Mouse (Mus musculus): ENCODE measurements at regions not wholly inside any gene's neighbourhood (a gene's known extent, or its start where the extent isn't known, plus 50 kb on each side); places are given as distances from the start of the nearest gene placed in this dataset.

DNA sequence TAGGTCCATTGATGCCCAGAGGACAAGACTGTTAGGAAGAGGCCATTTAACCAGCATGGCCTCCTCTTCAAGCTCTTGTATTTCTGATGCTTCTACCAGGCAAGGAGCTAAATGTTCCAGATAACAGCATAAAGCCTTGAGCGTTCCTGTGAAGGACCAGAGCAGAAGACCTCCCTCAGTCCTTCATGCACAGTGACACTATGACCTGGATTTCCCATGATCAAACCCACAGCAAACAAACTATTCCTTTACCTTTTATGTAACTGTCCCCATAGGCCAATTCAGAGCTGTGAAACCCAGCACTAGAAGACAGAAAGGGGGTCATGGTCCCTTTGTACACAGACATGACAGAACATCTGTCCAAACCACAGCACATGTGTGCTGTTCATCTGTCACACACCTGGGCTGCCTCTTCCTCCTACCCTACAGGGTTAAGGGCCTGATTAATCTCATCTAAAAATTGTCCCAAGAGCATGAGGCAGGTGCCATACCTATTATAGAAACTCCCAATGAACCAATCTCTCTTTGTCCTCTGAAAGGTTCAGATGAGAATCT lies 123.8 kb downstream of the Psmg1 start:
- 100% methylated on average over 1 of the region's 1 CpGs for WGBS
- ATAC-seq (ENCODE audit: low FRiP score) (no peak), DNase-seq (ENCODE audit: low spot score) (no peak)
- Histone ChIP-seq H3K4me3 (replicated peaks; ENCODE audit: low read length) (no peak overlapping the region), H3K9ac (no peak overlapping the region), H3K4me1 (replicated peaks; ENCODE audit: control insufficient read depth, insufficient read depth, low read length) (no peaks in the 10 kb centered on the region), H3K27me3 (ENCODE audit: control insufficient read depth, insufficient read depth, low read length) (no peaks in the 10 kb centered on the region), H3K36me3 (replicated peaks; ENCODE audit: control insufficient read depth, insufficient read depth) (no peaks in the 10 kb centered on the region), H3K9me3 (ENCODE audit: control insufficient read depth, low read length) (no peaks in the 10 kb centered on the region), H3K27ac (no peak overlapping the region), H3K4me2 (replicated peaks) (no peak overlapping the region)

GRCm38 (mm10) chr16:95865603-95866002 lies 125.2 kb downstream of the Psmg1 start:
- H3K4me2 ChIP-seq (replicated peaks): no peak overlapping the region
- H3K4me3 ChIP-seq (replicated peaks; ENCODE audit: low read length): no peak overlapping the region
- H3K27me3 ChIP-seq (ENCODE audit: control insufficient read depth, insufficient read depth, low read length): no peaks in the 10 kb centered on the region
- H3K4me1 ChIP-seq (replicated peaks; ENCODE audit: control insufficient read depth, insufficient read depth, low read length): no peaks in the 10 kb centered on the region
- H3K9me3 ChIP-seq (ENCODE audit: control insufficient read depth, low read length): no peaks in the 10 kb centered on the region
- no peaks in the 10 kb centered on the region for H3K36me3 ChIP-seq (replicated peaks; ENCODE audit: control insufficient read depth, insufficient read depth)
- no peak overlapping the region for H3K27ac ChIP-seq
- no peak overlapping the region for H3K9ac ChIP-seq
- no peak for DNase-seq (ENCODE audit: low spot score)
- ATAC-seq (ENCODE audit: low FRiP score): no peak
- WGBS: 72% methylated on average over 1 of the region's 1 CpGs

- no peak for DNase-seq (ENCODE audit: low spot score)
- H3K4me1 ChIP-seq (replicated peaks; ENCODE audit: control insufficient read depth, insufficient read depth, low read length): no peaks in the 10 kb centered on the region
- H3K27me3 ChIP-seq (ENCODE audit: control insufficient read depth, insufficient read depth, low read length): no peaks in the 10 kb centered on the region
- no peaks in the 10 kb centered on the region for H3K36me3 ChIP-seq (replicated peaks; ENCODE audit: control insufficient read depth, insufficient read depth)
- no peak for ATAC-seq (ENCODE audit: low FRiP score)
- 80% methylated on average over 4 of the region's 4 CpGs for WGBS
- H3K27ac ChIP-seq: no peak overlapping the region
- H3K4me3 ChIP-seq (replicated peaks; ENCODE audit: low read length): no peak overlapping the region
- no peak overlapping the region for H3K9ac ChIP-seq
- H3K4me2 ChIP-seq (replicated peaks): no peak overlapping the region
- H3K9me3 ChIP-seq (ENCODE audit: control insufficient read depth, low read length): no peaks in the 10 kb centered on the region
Observed at GRCm38 (mm10) chr16:95864646-95865045, 126.1 kb downstream of the Psmg1 start.

GRCm38 (mm10) chr16:95864106-95864505 lies 126.7 kb downstream of the Psmg1 start:
- no peaks in the 10 kb centered on the region for H3K9me3 ChIP-seq (ENCODE audit: control insufficient read depth, low read length)
- no peaks in the 10 kb centered on the region for H3K4me1 ChIP-seq (replicated peaks; ENCODE audit: control insufficient read depth, insufficient read depth, low read length)
- no peaks in the 10 kb centered on the region for H3K27me3 ChIP-seq (ENCODE audit: control insufficient read depth, insufficient read depth, low read length)
- WGBS: 79% methylated on average over 13 of the region's 13 CpGs
- H3K27ac ChIP-seq: no peak overlapping the region
- no peak overlapping the region for H3K4me2 ChIP-seq (replicated peaks)
- ATAC-seq (ENCODE audit: low FRiP score): no peak
- no peak for DNase-seq (ENCODE audit: low spot score)
- no peaks in the 10 kb centered on the region for H3K36me3 ChIP-seq (replicated peaks; ENCODE audit: control insufficient read depth, insufficient read depth)
- no peak overlapping the region for H3K4me3 ChIP-seq (replicated peaks; ENCODE audit: low read length)
- no peak overlapping the region for H3K9ac ChIP-seq

DNA sequence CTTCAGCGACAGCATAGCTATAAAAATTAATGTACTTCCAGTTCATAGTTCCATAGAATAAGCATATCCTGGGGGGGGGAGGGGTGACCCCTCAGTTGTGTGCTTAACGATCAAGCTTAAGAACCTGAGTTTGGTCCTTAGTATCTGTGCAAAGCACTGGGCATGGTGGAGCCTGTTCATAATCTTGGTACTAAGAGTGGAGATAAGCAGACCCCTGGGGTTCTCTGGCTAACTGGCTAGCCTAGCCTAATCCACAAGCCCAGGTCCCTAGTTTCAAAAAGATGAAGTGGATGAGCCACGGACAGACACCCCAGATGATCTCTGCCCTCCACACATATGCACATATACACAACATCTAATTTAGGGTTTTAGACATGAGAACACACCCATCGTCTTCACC lies 127.2 kb downstream of the Psmg1 start:
- 91% methylated on average over 4 of the region's 4 CpGs for WGBS
- Histone ChIP-seq H3K36me3 (replicated peaks; ENCODE audit: control insufficient read depth, insufficient read depth) (no peaks in the 10 kb centered on the region), H3K4me2 (replicated peaks) (no peak overlapping the region), H3K4me1 (replicated peaks; ENCODE audit: control insufficient read depth, insufficient read depth, low read length) (no peaks in the 10 kb centered on the region), H3K4me3 (replicated peaks; ENCODE audit: low read length) (no peak overlapping the region), H3K27me3 (ENCODE audit: control insufficient read depth, insufficient read depth, low read length) (no peaks in the 10 kb centered on the region), H3K9me3 (ENCODE audit: control insufficient read depth, low read length) (no peaks in the 10 kb centered on the region), H3K27ac (no peak overlapping the region), H3K9ac (no peak overlapping the region)
- ATAC-seq (ENCODE audit: low FRiP score): no peak
- DNase-seq (ENCODE audit: low spot score): no peak

GRCm38 (mm10) chr16:95862621-95863020 lies 128.1 kb downstream of the Psmg1 start:
- no peak overlapping the region for H3K4me2 ChIP-seq (replicated peaks)
- H3K27me3 ChIP-seq (ENCODE audit: control insufficient read depth, insufficient read depth, low read length): no peaks in the 10 kb centered on the region
- ATAC-seq (ENCODE audit: low FRiP score) (no peak), DNase-seq (ENCODE audit: low spot score) (no peak)
- 79% methylated on average over 3 of the region's 3 CpGs for whole genome bisulfite sequencing
- H3K4me1 ChIP-seq (replicated peaks; ENCODE audit: control insufficient read depth, insufficient read depth, low read length): no peaks in the 10 kb centered on the region
- H3K36me3 ChIP-seq (replicated peaks; ENCODE audit: control insufficient read depth, insufficient read depth): no peaks in the 10 kb centered on the region
- no peak overlapping the region for H3K27ac ChIP-seq
- no peak overlapping the region for H3K9ac ChIP-seq
- H3K9me3 ChIP-seq (ENCODE audit: control insufficient read depth, low read length): no peaks in the 10 kb centered on the region
- no peak overlapping the region for H3K4me3 ChIP-seq (replicated peaks; ENCODE audit: low read length)

DNA sequence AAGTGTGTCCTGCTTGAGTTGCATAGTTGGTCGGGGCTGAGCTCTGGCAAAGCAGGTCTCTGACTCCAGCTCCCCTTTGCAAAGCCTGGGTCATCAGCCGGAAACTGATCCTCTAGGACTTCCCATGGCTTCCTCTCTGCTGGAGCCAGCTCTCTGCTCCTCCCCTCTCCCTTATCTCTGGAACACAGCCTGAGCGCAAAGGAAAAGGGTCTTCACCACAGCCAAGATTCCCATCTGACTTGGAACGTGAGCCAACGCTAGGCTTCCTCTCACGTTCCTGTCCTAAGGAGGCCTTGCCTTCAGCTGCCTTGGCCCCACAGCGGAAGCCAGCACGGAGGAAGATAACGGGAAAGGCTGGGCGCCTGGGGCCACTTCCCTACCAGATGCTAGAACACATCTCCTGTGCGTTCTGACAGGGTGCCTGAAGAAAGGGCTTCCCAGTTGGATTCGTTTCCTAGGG lies 129.5 kb downstream of the Psmg1 start:
- H3K27ac ChIP-seq: no peak overlapping the region
- H3K9me3 ChIP-seq (ENCODE audit: control insufficient read depth, low read length): no peaks in the 10 kb centered on the region
- H3K36me3 ChIP-seq (replicated peaks; ENCODE audit: control insufficient read depth, insufficient read depth): no peaks in the 10 kb centered on the region
- H3K27me3 ChIP-seq (ENCODE audit: control insufficient read depth, insufficient read depth, low read length): no peaks in the 10 kb centered on the region
- H3K4me2 ChIP-seq (replicated peaks): no peak overlapping the region
- 82% methylated on average over 12 of the region's 12 CpGs for WGBS
- no peak overlapping the region for H3K9ac ChIP-seq
- ATAC-seq (ENCODE audit: low FRiP score): no peak
- no peak overlapping the region for H3K4me3 ChIP-seq (replicated peaks; ENCODE audit: low read length)
- no peak for DNase-seq (ENCODE audit: low spot score)
- no peaks in the 10 kb centered on the region for H3K4me1 ChIP-seq (replicated peaks; ENCODE audit: control insufficient read depth, insufficient read depth, low read length)

- DNase-seq (ENCODE audit: low spot score): no peak
- no peak for ATAC-seq (ENCODE audit: low FRiP score)
- H3K4me3 ChIP-seq (replicated peaks; ENCODE audit: low read length): no peak overlapping the region
- no peak overlapping the region for H3K9ac ChIP-seq
- no peaks in the 10 kb centered on the region for H3K9me3 ChIP-seq (ENCODE audit: control insufficient read depth, low read length)
- H3K36me3 ChIP-seq (replicated peaks; ENCODE audit: control insufficient read depth, insufficient read depth): no peaks in the 10 kb centered on the region
- no peak overlapping the region for H3K27ac ChIP-seq
- no peak overlapping the region for H3K4me2 ChIP-seq (replicated peaks)
- WGBS: 84% methylated on average over 9 of the region's 9 CpGs
- no peaks in the 10 kb centered on the region for H3K4me1 ChIP-seq (replicated peaks; ENCODE audit: control insufficient read depth, insufficient read depth, low read length)
- no peaks in the 10 kb centered on the region for H3K27me3 ChIP-seq (ENCODE audit: control insufficient read depth, insufficient read depth, low read length)
Observed at GRCm38 (mm10) chr16:95860810-95861209, 129.9 kb downstream of the Psmg1 start.

- DNase-seq (ENCODE audit: low spot score): no peak
- no peaks in the 10 kb centered on the region for H3K4me1 ChIP-seq (replicated peaks; ENCODE audit: control insufficient read depth, insufficient read depth, low read length)
- ATAC-seq (ENCODE audit: low FRiP score): no peak
- H3K4me3 ChIP-seq (replicated peaks; ENCODE audit: low read length): no peak overlapping the region
- no peaks in the 10 kb centered on the region for H3K9me3 ChIP-seq (ENCODE audit: control insufficient read depth, low read length)
- no peak overlapping the region for H3K27ac ChIP-seq
- H3K9ac ChIP-seq: no peak overlapping the region
- no peak overlapping the region for H3K4me2 ChIP-seq (replicated peaks)
- no peaks in the 10 kb centered on the region for H3K27me3 ChIP-seq (ENCODE audit: control insufficient read depth, insufficient read depth, low read length)
- no peaks in the 10 kb centered on the region for H3K36me3 ChIP-seq (replicated peaks; ENCODE audit: control insufficient read depth, insufficient read depth)
- 88% methylated on average over 5 of the region's 5 CpGs for WGBS
Observed at GRCm38 (mm10) chr16:95860111-95860510, 130.6 kb downstream of the Psmg1 start.

DNA sequence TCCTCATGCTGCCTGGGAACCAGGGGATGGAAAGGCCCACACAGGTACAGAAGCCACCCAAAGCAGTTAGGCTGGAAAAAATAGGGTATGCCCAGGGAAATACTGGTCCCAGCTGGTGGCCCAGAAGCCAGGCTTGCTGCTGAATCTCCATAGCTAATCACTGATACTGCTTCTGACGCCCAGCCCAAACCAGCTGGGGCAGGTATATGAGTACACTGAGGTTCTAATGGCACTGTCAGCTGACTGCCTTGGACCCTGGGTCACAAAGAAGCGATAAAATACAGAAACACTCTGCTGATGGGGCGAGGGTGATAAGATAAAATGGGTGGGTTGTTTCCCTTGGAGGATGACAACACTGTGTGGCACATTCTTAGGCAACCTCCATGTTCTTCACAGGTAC lies 133.4 kb downstream of the Psmg1 start:
- H3K4me1 ChIP-seq (replicated peaks; ENCODE audit: control insufficient read depth, insufficient read depth, low read length): no peaks in the 10 kb centered on the region
- DNase-seq (ENCODE audit: low spot score) (no peak), ATAC-seq (ENCODE audit: low FRiP score) (no peak)
- H3K27ac ChIP-seq: no peak overlapping the region
- H3K27me3 ChIP-seq (ENCODE audit: control insufficient read depth, insufficient read depth, low read length): no peaks in the 10 kb centered on the region
- H3K36me3 ChIP-seq (replicated peaks; ENCODE audit: control insufficient read depth, insufficient read depth): no peaks in the 10 kb centered on the region
- no peak overlapping the region for H3K4me2 ChIP-seq (replicated peaks)
- no peak overlapping the region for H3K9ac ChIP-seq
- no peak overlapping the region for H3K4me3 ChIP-seq (replicated peaks; ENCODE audit: low read length)
- no peaks in the 10 kb centered on the region for H3K9me3 ChIP-seq (ENCODE audit: control insufficient read depth, low read length)
- 87% methylated on average over 3 of the region's 3 CpGs for WGBS

All from hindbrain, embryonic 14.5 days (tissue).